Mouse (Mus musculus): ENCODE data around the gene Plcd3. TPM values are rescaled to one million over a fixed set of nuclear protein-coding genes. Genes with fewer than 3 reads are reported as not detected.

Plcd3 gene
- polyA plus RNA-seq, 1 experiment from 2014 or later, result 0.90 TPM

DNA sequence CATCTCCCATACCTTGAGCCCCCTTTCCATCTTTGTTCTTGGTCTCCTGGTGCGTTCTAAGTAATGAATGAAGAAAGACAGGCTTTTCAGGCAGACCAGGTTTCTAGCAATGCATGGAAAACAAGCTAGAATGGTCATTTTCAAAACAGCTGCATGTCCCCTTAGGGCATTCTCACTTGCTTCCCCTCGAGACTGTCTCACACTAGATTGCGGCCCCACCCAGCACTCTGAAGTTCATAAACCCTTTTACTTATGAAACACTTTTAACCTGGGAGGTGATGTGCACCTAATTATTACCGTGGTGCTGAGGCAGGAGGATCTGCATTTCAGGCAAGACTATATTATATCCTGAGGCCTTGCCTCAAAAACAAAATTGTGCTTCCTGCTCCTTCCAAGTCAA lies 12.3 kb upstream of the Plcd3 start:
- Histone ChIP-seq H3K27me3 (ENCODE audit: control insufficient read depth, insufficient read depth, low read length) (peaks cover 26% of the 10 kb centered on the region), H3K4me1 (ENCODE audit: control insufficient read depth, insufficient read depth, low read length) (peaks cover 12% of the 10 kb centered on the region), H3K9me3 (ENCODE audit: control insufficient read depth, low read length) (no peaks in the 10 kb centered on the region), H3K4me2 (ENCODE audit: low read depth) (no peak overlapping the region), H3K4me3 (ENCODE audit: low read depth, low read length) (no peak overlapping the region), H3K27ac (ENCODE audit: low read depth, low read length) (no peak overlapping the region), H3K9ac (ENCODE audit: low read length) (no peak overlapping the region), H3K36me3 (ENCODE audit: control insufficient read depth, insufficient read depth, low read length) (no peaks in the 10 kb centered on the region)
- ATAC-seq (ENCODE audit: insufficient read depth, low FRiP score, low TSS enrichment) (no peak), DNase-seq (ENCODE audit: low spot score) (no peak)
- 78% methylated on average over 4 of the region's 4 CpGs for WGBS

DNA sequence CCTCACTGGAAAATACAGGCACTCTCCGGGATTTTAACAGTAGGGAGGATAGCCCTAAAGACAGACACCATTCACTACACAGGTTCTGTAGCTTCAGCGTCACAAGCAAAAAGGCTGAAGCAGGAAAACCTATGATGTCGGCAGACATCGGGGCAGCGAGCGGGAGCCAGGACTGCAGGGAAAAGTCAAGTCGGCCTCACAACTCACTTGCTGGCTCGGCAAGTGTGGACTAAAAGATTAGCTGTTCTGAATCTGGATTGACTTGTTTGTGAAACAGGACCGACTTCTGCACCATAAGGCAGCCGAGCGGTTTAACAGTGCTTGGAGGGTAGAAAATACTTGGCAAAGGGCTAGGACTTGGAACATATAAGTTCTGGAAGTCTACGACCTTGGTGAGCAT lies 11.5 kb upstream of the Plcd3 start:
- Histone ChIP-seq H3K4me1 (ENCODE audit: control insufficient read depth, insufficient read depth, low read length) (peaks cover 7% of the 10 kb centered on the region; the same call in 1 of the 2 replicates), H3K27me3 (ENCODE audit: control insufficient read depth, insufficient read depth, low read length) (peaks cover 26% of the 10 kb centered on the region), H3K9me3 (ENCODE audit: control insufficient read depth, low read length) (no peaks in the 10 kb centered on the region), H3K36me3 (ENCODE audit: control insufficient read depth, insufficient read depth, low read length) (no peaks in the 10 kb centered on the region), H3K27ac (ENCODE audit: low read depth, low read length) (no peak overlapping the region), H3K4me3 (ENCODE audit: low read depth, low read length) (no peak overlapping the region), H3K9ac (ENCODE audit: low read length) (no peak overlapping the region), H3K4me2 (ENCODE audit: low read depth) (no peak overlapping the region)
- DNase-seq (ENCODE audit: low spot score), result no peak
- no peak for ATAC-seq (ENCODE audit: insufficient read depth, low FRiP score, low TSS enrichment)
- WGBS, result 36% methylated on average over 12 of the region's 12 CpGs

DNA sequence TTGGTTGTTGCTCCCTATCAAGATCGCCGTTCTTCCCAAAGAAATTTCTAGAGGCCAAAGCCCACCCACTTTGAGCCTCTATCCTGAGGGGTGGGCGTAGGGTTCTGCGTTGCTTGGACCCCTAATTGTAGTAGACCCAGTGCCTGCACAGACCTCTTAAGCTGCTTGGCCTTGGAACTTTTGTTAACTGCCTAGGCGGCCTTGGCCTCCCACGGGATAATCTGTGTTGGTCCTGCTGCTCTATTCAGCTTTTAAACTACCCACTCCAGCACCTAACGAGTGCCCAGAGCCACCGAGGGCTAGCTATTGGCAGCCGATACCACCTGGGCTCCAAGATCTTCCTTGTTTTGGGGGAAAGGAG lies 11.1 kb upstream of the Plcd3 start:
- Histone ChIP-seq H3K4me3 (ENCODE audit: low read depth, low read length) (peak overlapping the region; percentile 24), H3K4me2 (ENCODE audit: low read depth) (peak overlapping the region; percentile 49), H3K27ac (ENCODE audit: low read depth, low read length) (no peak overlapping the region), H3K27me3 (ENCODE audit: control insufficient read depth, insufficient read depth, low read length) (peaks cover 26% of the 10 kb centered on the region), H3K4me1 (ENCODE audit: control insufficient read depth, insufficient read depth, low read length) (peaks cover 3% of the 10 kb centered on the region; the same call in 1 of the 2 replicates), H3K9ac (ENCODE audit: low read length) (peak overlapping the region; percentile 32), H3K9me3 (ENCODE audit: control insufficient read depth, low read length) (no peaks in the 10 kb centered on the region), H3K36me3 (ENCODE audit: control insufficient read depth, insufficient read depth, low read length) (no peaks in the 10 kb centered on the region)
- DNase-seq (ENCODE audit: low spot score), result peak; percentile 12
- ATAC-seq (ENCODE audit: insufficient read depth, low FRiP score, low TSS enrichment), result no peak
- WGBS, result 7% methylated on average over 9 of the region's 9 CpGs

GRCm38 (mm10) chr11:103111881-103112551 lies 10.6 kb upstream of the Plcd3 start:
- under 1% methylated on average over 28 of the region's 28 CpGs for WGBS

GRCm38 (mm10) chr11:103111301-103111700 lies 9.8 kb upstream of the Plcd3 start:
- DNase-seq (ENCODE audit: low spot score) (no peak), ATAC-seq (ENCODE audit: insufficient read depth, low FRiP score, low TSS enrichment) (no peak)
- H3K4me3 ChIP-seq (ENCODE audit: low read depth, low read length), result no peak overlapping the region
- 14% methylated on average over 10 of the region's 10 CpGs for WGBS
- H3K9ac ChIP-seq (ENCODE audit: low read length), result no peak overlapping the region
- H3K4me1 ChIP-seq (ENCODE audit: control insufficient read depth, insufficient read depth, low read length), result peaks cover 3% of the 10 kb centered on the region; the same call in 1 of the 2 replicates
- H3K4me2 ChIP-seq (ENCODE audit: low read depth), result peak overlapping the region; percentile 49
- H3K27ac ChIP-seq (ENCODE audit: low read depth, low read length), result no peak overlapping the region
- H3K27me3 ChIP-seq (ENCODE audit: control insufficient read depth, insufficient read depth, low read length), result peaks cover 26% of the 10 kb centered on the region
- H3K36me3 ChIP-seq (ENCODE audit: control insufficient read depth, insufficient read depth, low read length), result no peaks in the 10 kb centered on the region
- no peaks in the 10 kb centered on the region for H3K9me3 ChIP-seq (ENCODE audit: control insufficient read depth, low read length)

More at GRCm38 (mm10) chr11:103111881-103112551, 10.6 kb upstream of the Plcd3 start:
- H3K4me3 ChIP-seq (ENCODE audit: low read depth, low read length), result peak overlapping the region; percentile 24
- H3K4me2 ChIP-seq (ENCODE audit: low read depth), result peak overlapping the region; percentile 49
- peaks cover 26% of the 10 kb centered on the region for H3K27me3 ChIP-seq (ENCODE audit: control insufficient read depth, insufficient read depth, low read length)
- no peaks in the 10 kb centered on the region for H3K9me3 ChIP-seq (ENCODE audit: control insufficient read depth, low read length)
- ATAC-seq (ENCODE audit: insufficient read depth, low FRiP score, low TSS enrichment) (no peak), DNase-seq (ENCODE audit: low spot score) (peak; percentile 47)
- H3K27ac ChIP-seq (ENCODE audit: low read depth, low read length), result no peak overlapping the region
- peaks cover 3% of the 10 kb centered on the region; the same call in 1 of the 2 replicates for H3K4me1 ChIP-seq (ENCODE audit: control insufficient read depth, insufficient read depth, low read length)
- H3K36me3 ChIP-seq (ENCODE audit: control insufficient read depth, insufficient read depth, low read length), result no peaks in the 10 kb centered on the region
- H3K9ac ChIP-seq (ENCODE audit: low read length), result peak overlapping the region; percentile 32

DNA sequence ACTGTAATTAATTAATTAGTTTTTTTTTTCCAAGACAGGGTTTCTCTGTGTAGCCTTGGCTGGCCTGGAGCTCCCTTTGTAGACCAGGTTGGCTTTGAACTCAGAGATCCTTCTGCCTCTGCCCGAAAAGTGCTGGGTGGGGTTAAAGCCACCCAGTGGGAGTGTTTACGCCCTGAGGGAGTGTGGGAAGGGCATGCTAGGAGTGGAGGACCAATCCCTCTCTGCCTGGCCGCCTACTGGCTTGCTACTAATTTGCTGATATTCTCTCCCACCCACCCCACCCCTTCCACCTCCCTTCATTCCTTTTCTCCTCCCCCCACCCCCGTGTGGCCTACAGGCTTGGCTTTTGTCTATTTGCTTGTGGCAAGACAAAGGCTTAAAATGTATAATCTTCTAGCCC lies 4.9 kb upstream of the Plcd3 start:
- no peak overlapping the region for H3K9ac ChIP-seq (ENCODE audit: low read length)
- H3K36me3 ChIP-seq (ENCODE audit: control insufficient read depth, insufficient read depth, low read length), result no peaks in the 10 kb centered on the region
- H3K4me3 ChIP-seq (ENCODE audit: low read depth, low read length), result no peak overlapping the region
- peaks cover 8% of the 10 kb centered on the region; the same call in 1 of the 2 replicates for H3K4me1 ChIP-seq (ENCODE audit: control insufficient read depth, insufficient read depth, low read length)
- WGBS, result 71% methylated on average over 4 of the region's 4 CpGs
- H3K9me3 ChIP-seq (ENCODE audit: control insufficient read depth, low read length), result no peaks in the 10 kb centered on the region
- no peak overlapping the region for H3K4me2 ChIP-seq (ENCODE audit: low read depth)
- ATAC-seq (ENCODE audit: insufficient read depth, low FRiP score, low TSS enrichment), result no peak
- peaks cover 16% of the 10 kb centered on the region for H3K27me3 ChIP-seq (ENCODE audit: control insufficient read depth, insufficient read depth, low read length)
- DNase-seq (ENCODE audit: low spot score), result no peak
- no peak overlapping the region for H3K27ac ChIP-seq (ENCODE audit: low read depth, low read length)

DNA sequence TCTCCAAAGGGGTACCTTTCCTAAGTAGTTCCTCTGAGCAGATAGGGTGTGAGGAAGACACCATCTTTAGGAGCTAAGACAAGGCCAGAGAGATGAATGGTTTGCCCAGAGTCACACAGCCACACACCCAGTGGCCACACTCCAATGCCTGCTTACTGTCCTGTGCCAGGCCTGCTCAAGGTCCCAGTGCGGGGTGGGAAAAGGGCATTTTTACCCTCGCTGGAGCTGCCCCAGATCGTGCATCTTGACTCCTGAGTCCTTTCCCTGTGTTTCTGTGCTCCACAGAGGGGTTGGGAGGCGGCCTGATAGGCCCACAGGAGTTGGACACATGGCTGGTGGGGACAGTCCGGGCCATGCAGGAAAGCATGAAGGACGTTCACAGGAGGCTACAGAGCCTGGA lies 4.4 kb upstream of the Plcd3 start:
- WGBS, result 84% methylated on average over 6 of the region's 6 CpGs
- Histone ChIP-seq H3K4me2 (ENCODE audit: low read depth) (no peak overlapping the region), H3K36me3 (ENCODE audit: control insufficient read depth, insufficient read depth, low read length) (no peaks in the 10 kb centered on the region), H3K27ac (ENCODE audit: low read depth, low read length) (no peak overlapping the region), H3K4me1 (ENCODE audit: control insufficient read depth, insufficient read depth, low read length) (peaks cover 8% of the 10 kb centered on the region; the same call in 1 of the 2 replicates), H3K9me3 (ENCODE audit: control insufficient read depth, low read length) (no peaks in the 10 kb centered on the region), H3K4me3 (ENCODE audit: low read depth, low read length) (no peak overlapping the region), H3K27me3 (ENCODE audit: control insufficient read depth, insufficient read depth, low read length) (peaks cover 16% of the 10 kb centered on the region), H3K9ac (ENCODE audit: low read length) (no peak overlapping the region)
- ATAC-seq (ENCODE audit: insufficient read depth, low FRiP score, low TSS enrichment) (no peak), DNase-seq (ENCODE audit: low spot score) (no peak)

DNA sequence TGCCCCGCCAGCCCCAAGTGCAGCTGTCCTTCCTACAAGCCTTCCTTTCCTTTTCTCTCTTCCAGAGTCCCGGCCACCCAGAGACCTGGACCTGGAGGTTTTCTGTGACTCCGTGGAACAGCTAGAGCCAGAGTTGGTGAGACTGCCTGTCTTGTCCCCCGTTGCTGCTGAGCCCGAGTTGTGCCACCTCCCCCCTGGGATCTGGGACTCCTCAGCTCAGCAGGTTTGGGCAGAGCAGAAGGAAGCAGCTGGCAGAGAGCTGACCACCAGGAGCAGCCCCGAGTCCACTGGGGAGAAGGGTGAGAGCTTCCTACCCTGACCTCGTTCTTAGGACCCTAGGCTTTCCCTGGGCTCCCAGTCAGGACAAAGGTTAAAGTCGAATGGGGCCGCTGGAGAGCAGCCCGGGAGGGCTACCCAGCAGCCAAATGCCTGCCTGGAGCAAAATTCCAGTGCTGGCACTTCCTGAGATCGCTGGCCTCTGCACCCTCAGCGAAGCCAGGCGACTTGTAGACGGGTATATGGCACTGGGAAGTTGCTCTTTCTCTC lies 3.8 kb upstream of the Plcd3 start:
- Histone ChIP-seq H3K27me3 (ENCODE audit: control insufficient read depth, insufficient read depth, low read length) (peaks cover 20% of the 10 kb centered on the region), H3K9ac (ENCODE audit: low read length) (no peak overlapping the region), H3K27ac (ENCODE audit: low read depth, low read length) (no peak overlapping the region), H3K4me3 (ENCODE audit: low read depth, low read length) (no peak overlapping the region), H3K4me1 (ENCODE audit: control insufficient read depth, insufficient read depth, low read length) (peaks cover 8% of the 10 kb centered on the region; the same call in 1 of the 2 replicates), H3K4me2 (ENCODE audit: low read depth) (no peak overlapping the region), H3K36me3 (ENCODE audit: control insufficient read depth, insufficient read depth, low read length) (no peaks in the 10 kb centered on the region), H3K9me3 (ENCODE audit: control insufficient read depth, low read length) (no peaks in the 10 kb centered on the region)
- 61% methylated on average over 14 of the region's 14 CpGs for WGBS
- DNase-seq (ENCODE audit: low spot score), result no peak
- ATAC-seq (ENCODE audit: insufficient read depth, low FRiP score, low TSS enrichment), result no peak

DNA sequence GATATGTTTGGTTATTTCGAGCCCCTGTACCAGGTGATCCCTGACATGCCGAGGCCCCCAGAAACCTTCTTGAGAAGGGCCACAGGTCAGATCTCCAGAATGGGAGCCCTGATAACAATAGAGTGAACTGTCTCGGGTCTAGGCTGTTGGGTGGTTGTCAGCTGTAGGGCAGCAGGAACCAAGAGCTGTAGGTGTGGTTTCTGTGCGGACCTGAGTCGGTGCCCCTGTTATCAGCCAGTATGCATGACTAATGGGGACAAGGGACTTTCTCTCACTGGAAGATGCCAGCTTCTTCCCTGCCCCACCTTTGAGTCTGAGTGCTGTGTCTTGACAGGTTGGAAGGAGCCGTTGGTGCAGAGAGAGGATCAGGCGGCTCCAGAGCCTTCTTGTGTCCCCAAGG lies 3.0 kb upstream of the Plcd3 start:
- Histone ChIP-seq H3K4me1 (ENCODE audit: control insufficient read depth, insufficient read depth, low read length) (peaks cover 8% of the 10 kb centered on the region; the same call in 1 of the 2 replicates), H3K9me3 (ENCODE audit: control insufficient read depth, low read length) (no peaks in the 10 kb centered on the region), H3K4me2 (ENCODE audit: low read depth) (no peak overlapping the region), H3K27me3 (ENCODE audit: control insufficient read depth, insufficient read depth, low read length) (peaks cover 28% of the 10 kb centered on the region), H3K4me3 (ENCODE audit: low read depth, low read length) (no peak overlapping the region), H3K36me3 (ENCODE audit: control insufficient read depth, insufficient read depth, low read length) (no peaks in the 10 kb centered on the region), H3K9ac (ENCODE audit: low read length) (no peak overlapping the region), H3K27ac (ENCODE audit: low read depth, low read length) (no peak overlapping the region)
- ATAC-seq (ENCODE audit: insufficient read depth, low FRiP score, low TSS enrichment) (no peak), DNase-seq (ENCODE audit: low spot score) (no peak)
- 82% methylated on average over 7 of the region's 7 CpGs for WGBS
